Mouse (Mus musculus) liver, adult 2 months (tissue): ENCODE data around the gene Gm17949. TPM values are rescaled to one million over a fixed set of nuclear protein-coding genes. Genes with fewer than 3 reads are reported as not detected.

ENCODE experiments used
- DNase-seq: peaks from one replicate; pipeline ENCODE4 v3.0.0-alpha.2; 2011; ENCODE audit warnings: low read depth, low spot score; ENCODE audit errors: extremely low read depth
- H3K27ac ChIP-seq: fragments of 200-500 bp; replicated peaks from 2 replicates; pipeline ENCODE4 v1.5.1; 2012; ENCODE audit warnings: low read depth, mild to moderate bottlenecking, control low read depth, inconsistent platforms, low read length; ENCODE audit not compliant: insufficient read depth
- H3K27me3 ChIP-seq: fragments of 200-500 bp; 2 replicates; pipeline ENCODE4 v1.6.1; 2012; ENCODE audit warnings: mild to moderate bottlenecking, moderate library complexity, low read length, inconsistent platforms; ENCODE audit not compliant: control insufficient read depth, insufficient read depth
- H3K36me3 ChIP-seq: fragments of 200-500 bp; 2 replicates; pipeline ENCODE4 v1.6.1; 2012; ENCODE audit warnings: low read length, inconsistent platforms; ENCODE audit not compliant: control insufficient read depth, insufficient read depth
- H3K4me1 ChIP-seq: fragments of 200-500 bp; 2 replicates; pipeline ENCODE4 v1.6.1; 2011; ENCODE audit warnings: low read length; ENCODE audit not compliant: control insufficient read depth, insufficient read depth
- H3K4me3 ChIP-seq: fragments of 200-500 bp; 2 replicates; pipeline ENCODE4 v1.5.1; 2011; ENCODE audit warnings: low read depth, mild to moderate bottlenecking, control low read depth, low read length, moderate library complexity; ENCODE audit not compliant: insufficient read depth
- H3K79me2 ChIP-seq: fragments of 200-500 bp; 2 replicates; pipeline ENCODE4 v1.6.1; 2012; ENCODE audit warnings: inconsistent platforms, mild to moderate bottlenecking, low read length, moderate library complexity; ENCODE audit not compliant: control insufficient read depth, insufficient read depth
- H3K9ac ChIP-seq: fragments of 200-500 bp; 2 replicates; pipeline ENCODE4 v1.6.1; 2012; ENCODE audit warnings: low read depth, mild to moderate bottlenecking, control low read depth, inconsistent platforms, low read length
- CTCF ChIP-seq: fragments of 200-500 bp; IDR thresholded peaks from 2 replicates; pipeline ENCODE4 v1.5.1; 2011; ENCODE audit warnings: low read depth, low read length, control low read depth
- POLR2A ChIP-seq: fragments of 200-500 bp; IDR thresholded peaks from 2 replicates; pipeline ENCODE4 v1.6.1; 2011; ENCODE audit warnings: low read length, control low read depth; ENCODE audit not compliant: insufficient read depth; ENCODE audit errors: extremely low read depth
- WGBS: fragments of 180-500 bp; shearing (Covaris S2); methylation state at CpG from one replicate; pipeline ENCODE4 v1.1.7; 2018; 5-methylcytosine and 5-hydroxymethylcytosine counted together
- polyA plus RNA-seq: library from polyadenylated mRNA; depleted of rRNA; stranded (reverse); fragments of >200 nt; gene quantifications from 2 replicates; pipeline ENCODE4 v1.2.3, GENCODE M21; 2012
- total RNA-seq: library from RNA; depleted of rRNA; stranded (reverse); fragments of >200 nt; gene quantifications from 2 replicates; pipeline ENCODE4 v1.2.3, GENCODE M21; 2014

Gene Gm17949
- total and polyA plus RNA-seq, 2 experiments, result not detected

- 36% methylated on average over 7 of the region's 8 CpGs for WGBS
- no peaks in the 10 kb centered on the region for H3K79me2 ChIP-seq
- no peaks in the 10 kb centered on the region for H3K27me3 ChIP-seq
- no peak overlapping the region for H3K4me3 ChIP-seq
- H3K9ac ChIP-seq, result no peak overlapping the region
- H3K4me1 ChIP-seq, result no peaks in the 10 kb centered on the region
- H3K27ac ChIP-seq, result no peak overlapping the region
- DNase-seq, result no peak
- H3K36me3 ChIP-seq, result no peaks in the 10 kb centered on the region
- TF ChIP-seq POLR2A (no peak), CTCF (no peak)
Observed at GRCm38 (mm10) chr17:56979524-56979923, 31.7 kb upstream of the Gm17949 start.

GRCm38 (mm10) chr17:56981049-56981448, 30.2 kb upstream of the Gm17949 start:
- TF ChIP-seq POLR2A (no peak), CTCF (no peak)

GRCm38 (mm10) chr17:56982013-56982412, 29.3 kb upstream of the Gm17949 start, which contains the start of gene Acer1:
TSS of gene Acer1 (minus strand) at chr17:56982126.
- no peak for DNase-seq
- Histone ChIP-seq H3K4me1 (0 out of 2 replicates have a peak, but pooled peaks cover 2% of the 10 kb centered on the region), H3K36me3 (no peaks in the 10 kb centered on the region), H3K4me3 (no peak within 1 kb of the TSS), H3K9ac (no peak within 1 kb of the TSS), H3K27me3 (no peaks in the 10 kb centered on the region), H3K27ac (no peak within 1 kb of the TSS), H3K79me2 (no peaks in the 10 kb centered on the region)
- TF ChIP-seq CTCF, result no peak
- TF ChIP-seq POLR2A, result no peak
- 91% methylated on average over 5 of the region's 5 CpGs for WGBS

More at GRCm38 (mm10) chr17:56981049-56981448, 30.2 kb upstream of the Gm17949 start:
- H3K79me2 ChIP-seq, result no peaks in the 10 kb centered on the region
- no peak overlapping the region for H3K4me3 ChIP-seq
- H3K36me3 ChIP-seq, result no peaks in the 10 kb centered on the region
- 0 out of 2 replicates have a peak, but pooled peaks cover 1% of the 10 kb centered on the region for H3K4me1 ChIP-seq
- H3K9ac ChIP-seq, result no peak overlapping the region
- WGBS, result 43% methylated on average over 7 of the region's 7 CpGs
- H3K27me3 ChIP-seq, result no peaks in the 10 kb centered on the region
- DNase-seq, result no peak
- H3K27ac ChIP-seq, result no peak overlapping the region

- TF ChIP-seq POLR2A (no peak), CTCF (no peak)
- Histone ChIP-seq H3K79me2 (no peaks in the 10 kb centered on the region), H3K36me3 (no peaks in the 10 kb centered on the region), H3K9ac (no peak overlapping the region), H3K4me1 (0 out of 2 replicates have a peak, but pooled peaks cover 2% of the 10 kb centered on the region), H3K27ac (no peak overlapping the region), H3K27me3 (no peaks in the 10 kb centered on the region), H3K4me3 (no peak overlapping the region)
- DNase-seq, result peak; percentile 68
- WGBS, result 49% methylated on average over 9 of the region's 9 CpGs
Observed at GRCm38 (mm10) chr17:56984886-56985285, 26.4 kb upstream of the Gm17949 start.

GRCm38 (mm10) chr17:56985656-56986055, 25.6 kb upstream of the Gm17949 start:
- no peaks in the 10 kb centered on the region for H3K27me3 ChIP-seq
- H3K79me2 ChIP-seq, result peaks cover 4% of the 10 kb centered on the region; the same call in 1 of the 2 replicates
- WGBS, result 89% methylated on average over 3 of the region's 3 CpGs
- DNase-seq, result no peak
- H3K4me3 ChIP-seq, result no peak overlapping the region
- H3K4me1 ChIP-seq, result 0 out of 2 replicates have a peak, but pooled peaks cover 2% of the 10 kb centered on the region
- H3K9ac ChIP-seq, result no peak overlapping the region
- TF ChIP-seq CTCF, result no peak
- no peak for TF ChIP-seq POLR2A
- H3K27ac ChIP-seq, result no peak overlapping the region
- H3K36me3 ChIP-seq, result no peaks in the 10 kb centered on the region

- Histone ChIP-seq H3K27me3 (no peaks in the 10 kb centered on the region), H3K36me3 (no peaks in the 10 kb centered on the region), H3K4me1 (peaks cover 7% of the 10 kb centered on the region), H3K4me3 (no peak overlapping the region), H3K9ac (no peak overlapping the region), H3K79me2 (peaks cover 9% of the 10 kb centered on the region; the same call in 1 of the 2 replicates), H3K27ac (no peak overlapping the region)
- WGBS, result 45% methylated on average over 3 of the region's 3 CpGs
- peak; percentile 49 for DNase-seq
- TF ChIP-seq CTCF, result no peak
- TF ChIP-seq POLR2A, result no peak
Observed at GRCm38 (mm10) chr17:56986105-56986805, 25.0 kb upstream of the Gm17949 start.
